Mouse (Mus musculus) C2C12 (cell line): ENCODE measurements around the gene Cep135.

Experiments
- CEBPB ChIP-seq: IDR thresholded peaks from one replicate; pipeline ENCODE4 v1.6.1; 2011; ENCODE audit warnings: low read depth, mild to moderate bottlenecking, control low read depth, moderate library complexity
- CTCF ChIP-seq: IDR thresholded peaks from one replicate; pipeline ENCODE4 v1.5.1; 2011; ENCODE audit not compliant: control insufficient read depth, insufficient read depth, insufficient read length
- FOSL1 ChIP-seq: IDR thresholded peaks from one replicate; pipeline ENCODE4 v1.8.0; 2011; ENCODE audit warnings: mild to moderate bottlenecking, low read length; ENCODE audit not compliant: poor library complexity, insufficient read depth, severe bottlenecking
- MAX ChIP-seq: IDR thresholded peaks from one replicate; pipeline ENCODE4 v1.6.1; 2011; ENCODE audit warnings: mild to moderate bottlenecking, control low read depth
- MYOD1 ChIP-seq: IDR thresholded peaks from one replicate; pipeline ENCODE4 v1.6.1; 2011; ENCODE audit warnings: low read depth; ENCODE audit not compliant: control insufficient read depth, insufficient read length
- MYOG ChIP-seq: IDR thresholded peaks from one replicate; pipeline ENCODE4 v1.6.1; 2011; ENCODE audit not compliant: control insufficient read depth, insufficient read length; ENCODE audit errors: extremely low read depth
- USF1 ChIP-seq: IDR thresholded peaks from one replicate; pipeline ENCODE4 v1.6.1; 2011; ENCODE audit warnings: low read depth, mild to moderate bottlenecking, control low read depth, moderate library complexity

- no peak for TF ChIP-seq MAX
- no peak for TF ChIP-seq MYOG
- no peak for TF ChIP-seq CTCF
- no peak for TF ChIP-seq USF1
- no peak for TF ChIP-seq CEBPB
- no peak for TF ChIP-seq FOSL1
- TF ChIP-seq MYOD1, result no peak
Measured at GRCm38 (mm10) chr5:76683455-76683854, 95.0 kb downstream of the Cep135 start.
